Mouse (Mus musculus) bone marrow, adult 2 months (tissue): ENCODE measurements around the gene Gpn2.

Source experiments
- CTCF ChIP-seq: fragments of 200-500 bp; IDR thresholded peaks from 2 replicates; pipeline ENCODE4 v1.5.1; 2011; ENCODE audit warnings: low read length, control low read depth; ENCODE audit not compliant: control insufficient read depth, insufficient read depth
- POLR2A ChIP-seq: fragments of 200-500 bp; IDR thresholded peaks from 2 replicates; pipeline ENCODE4 v1.6.1; 2011; ENCODE audit warnings: low read depth, mild to moderate bottlenecking, control low read depth, low read length, borderline replicate concordance; ENCODE audit not compliant: control insufficient read depth

GRCm38 (mm10) chr4:133620668-133621067, 36.5 kb downstream of the Gpn2 start:
- TF ChIP-seq CTCF (no peak), POLR2A (no peak)
